8 mouse cellular contexts compared by ENCODE assay signal in genomic region chr4:82464051-82464632, GRCm38 (mm10).
DNase-seq lines count a peak whose midpoint lies in the region; ATAC-seq lines count a peak whose summit lies in the region.

No protein-coding gene starts in this region.

- no peaks in the 10 kb centered on the region for H3K9me3 ChIP-seq in hindbrain, embryonic 12.5 days (replicated peaks)
- no peaks in the 10 kb centered on the region for H3K9me3 ChIP-seq in limb, embryonic 10.5 days (replicated peaks)
- no peaks in the 10 kb centered on the region for H3K9me3 ChIP-seq in neural tube, embryonic 11.5 days (ENCODE audit: control insufficient read depth, low read length)

- ATAC-seq in hindbrain, embryonic 12.5 days (ENCODE audit: low FRiP score) = peak; percentile 20; the same call in 1 of the 2 replicates
- ATAC-seq in neural tube, embryonic 11.5 days (ENCODE audit: insufficient read depth, low FRiP score, low TSS enrichment) = no peak
- no peak for ATAC-seq in granulocyte monocyte progenitor cell, adult 5-6 weeks (replicated peaks; ENCODE audit: poor library complexity, severe bottlenecking)

- peaks cover 28% of the 10 kb centered on the region for H3K4me1 ChIP-seq in hindbrain, embryonic 12.5 days
- peaks cover 38% of the 10 kb centered on the region for H3K4me1 ChIP-seq in limb, embryonic 10.5 days
- H3K4me1 ChIP-seq in neural tube, embryonic 11.5 days (ENCODE audit: control insufficient read depth, insufficient read depth, low read length) = no peaks in the 10 kb centered on the region; the same call in 1 of the 2 replicates

- peak; percentile 59 for DNase-seq in urinary bladder, postnatal 14 days (ENCODE audit: low spot score)
- DNase-seq in urinary bladder, adult 18-20 months (ENCODE audit: low spot score in 2 of 2) = no peak
- DNase-seq in gastrocnemius, adult 18-20 months (ENCODE audit: low spot score) = peak; percentile 56
- DNase-seq in limb, embryonic 10.5 days (ENCODE audit: low spot score) = peak; percentile 38
- peak; percentile 43 for DNase-seq in neural tube, embryonic 11.5 days (ENCODE audit: low spot score)
- DNase-seq in natural killer cell, adult 2 months (ENCODE audit: low spot score in 2 of 2) = no peak

- no peak overlapping the region for H3K9ac ChIP-seq in hindbrain, embryonic 12.5 days
- H3K9ac ChIP-seq in neural tube, embryonic 11.5 days (ENCODE audit: low read length) = no peak overlapping the region

- 44% methylated on average over 8 of the region's 8 CpGs for WGBS in hindbrain, embryonic 12.5 days
- WGBS in limb, embryonic 10.5 days = 28% methylated on average over 8 of the region's 8 CpGs
- WGBS in neural tube, embryonic 11.5 days = 50% methylated on average over 8 of the region's 8 CpGs

- H3K27ac ChIP-seq in hindbrain, embryonic 12.5 days = no peak overlapping the region
- H3K27ac ChIP-seq in limb, embryonic 10.5 days = peak overlapping the region; percentile 46; the same call in 1 of the 2 replicates
- no peak overlapping the region for H3K27ac ChIP-seq in neural tube, embryonic 11.5 days (ENCODE audit: low read depth, low read length)

- no peaks in the 10 kb centered on the region for H3K36me3 ChIP-seq in hindbrain, embryonic 12.5 days
- no peaks in the 10 kb centered on the region for H3K36me3 ChIP-seq in limb, embryonic 10.5 days
- H3K36me3 ChIP-seq in neural tube, embryonic 11.5 days (ENCODE audit: control insufficient read depth, insufficient read depth, low read length) = no peaks in the 10 kb centered on the region

- no peak overlapping the region for H3K4me2 ChIP-seq in hindbrain, embryonic 12.5 days (replicated peaks)
- H3K4me2 ChIP-seq in neural tube, embryonic 11.5 days (ENCODE audit: low read depth) = no peak overlapping the region

- H3K27me3 ChIP-seq in hindbrain, embryonic 12.5 days = no peaks in the 10 kb centered on the region
- no peaks in the 10 kb centered on the region for H3K27me3 ChIP-seq in limb, embryonic 10.5 days (ENCODE audit: low read depth, poor library complexity, severe bottlenecking)
- no peaks in the 10 kb centered on the region for H3K27me3 ChIP-seq in neural tube, embryonic 11.5 days (ENCODE audit: control insufficient read depth, insufficient read depth, low read length)

- no peak overlapping the region for H3K4me3 ChIP-seq in hindbrain, embryonic 12.5 days
- H3K4me3 ChIP-seq in limb, embryonic 10.5 days = no peak overlapping the region
- H3K4me3 ChIP-seq in neural tube, embryonic 11.5 days (ENCODE audit: low read depth, low read length) = no peak overlapping the region

Comparison
In these comparisons a context has a peak if more than half of its experiments do, and no peak if none do; other contexts are left out.
1. DNase-seq: peak in urinary bladder, postnatal 14 days (single experiment), gastrocnemius, adult 18-20 months (single experiment), limb, embryonic 10.5 days (single experiment) and neural tube, embryonic 11.5 days (single experiment); none in urinary bladder, adult 18-20 months (0 of 2) and natural killer cell, adult 2 months (0 of 2).